Mouse (Mus musculus): ENCODE measurements around the gene Ppil6.

Gene Ppil6

DNA sequence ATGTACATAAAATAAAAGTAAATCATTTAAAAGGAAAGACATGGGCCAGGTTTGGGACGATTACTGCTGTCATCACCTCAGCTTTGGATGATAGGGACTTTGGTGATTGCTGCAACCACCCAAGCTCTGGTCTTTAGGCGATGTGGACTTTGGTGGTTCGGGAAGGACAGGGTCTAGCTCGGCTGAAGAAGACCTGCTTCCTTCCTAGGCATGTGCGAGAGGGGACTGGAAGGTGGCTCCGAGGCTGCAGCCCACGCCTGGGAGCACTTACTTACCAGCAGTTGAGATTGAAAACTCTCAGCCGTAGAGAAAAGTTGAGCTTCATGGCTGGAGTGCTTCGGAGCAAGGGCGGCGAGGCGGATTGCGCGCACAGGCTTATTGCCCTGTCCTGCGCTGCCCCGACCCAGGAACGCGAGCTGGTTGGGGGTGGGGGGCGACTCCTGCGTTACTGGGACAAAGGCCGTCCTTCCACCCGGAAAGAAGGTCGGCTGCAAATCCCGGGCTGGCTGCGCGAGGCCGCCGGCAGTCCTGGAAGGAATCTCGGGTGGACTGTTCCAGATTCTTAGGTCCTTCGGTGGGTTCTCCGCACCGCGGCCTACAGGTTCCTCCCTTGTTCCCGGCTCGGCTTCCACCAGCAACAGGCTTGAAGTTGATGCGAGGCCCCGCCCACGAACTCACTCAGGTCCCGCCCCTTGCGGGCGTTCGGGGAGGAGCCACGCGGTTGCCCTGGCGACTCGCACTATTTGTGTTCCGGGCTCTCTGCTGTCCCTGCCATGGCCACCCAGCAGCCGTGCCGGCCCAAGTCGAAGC, at the start of gene Ppil6, which contains the start of gene Smpd2:
Gene Ppil6, plus strand, starts transcription at position 732 of the 810 bp plus-strand sequence.
Gene Smpd2, minus strand, starts transcription at position 662 of the 810 bp plus-strand sequence.
- DNase-seq (ENCODE audit: low spot score), result peak; percentile 93

DNA sequence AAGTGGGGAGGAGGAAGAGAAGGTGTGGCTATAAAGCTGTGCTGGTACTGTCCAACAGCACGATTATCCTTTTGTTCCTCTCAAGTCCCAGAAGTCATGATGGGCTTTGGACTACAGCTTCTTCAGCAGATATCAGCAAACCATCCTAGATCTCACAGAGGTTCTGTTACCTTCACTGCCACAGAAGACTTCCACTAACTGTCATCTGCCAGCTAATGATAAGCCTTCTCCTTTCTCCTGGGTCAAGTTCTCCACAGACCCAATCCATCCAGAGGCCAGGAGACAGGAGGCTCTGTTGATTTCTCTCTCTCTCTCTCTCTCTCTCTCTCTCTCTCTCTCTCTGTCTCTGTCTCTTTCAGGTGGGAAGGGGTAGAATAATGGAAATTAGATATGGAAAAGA, 42.0 kb upstream of the Ppil6 start:
- DNase-seq (ENCODE audit: low spot score), result no peak

DNA sequence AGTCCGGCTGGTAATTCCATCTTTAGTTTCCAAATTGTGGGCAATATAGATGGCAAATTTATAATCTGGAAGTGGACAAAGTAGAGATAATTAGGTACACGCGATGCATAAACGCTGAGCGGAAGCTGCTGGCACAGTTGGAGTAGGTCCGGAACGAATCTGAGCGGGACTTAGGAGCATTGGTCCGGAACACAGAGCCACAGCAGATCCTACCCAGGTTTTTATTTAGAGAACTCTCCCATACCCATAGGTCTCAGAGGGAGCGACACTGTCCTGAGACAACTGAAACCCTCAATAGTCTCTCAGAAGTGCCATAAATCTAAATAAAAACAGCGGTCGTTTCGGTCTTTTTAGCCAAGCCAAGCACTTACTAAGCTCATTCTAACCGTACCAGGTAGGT, 40.6 kb upstream of the Ppil6 start:
- peak; percentile 46 for DNase-seq (ENCODE audit: low spot score)

DNA sequence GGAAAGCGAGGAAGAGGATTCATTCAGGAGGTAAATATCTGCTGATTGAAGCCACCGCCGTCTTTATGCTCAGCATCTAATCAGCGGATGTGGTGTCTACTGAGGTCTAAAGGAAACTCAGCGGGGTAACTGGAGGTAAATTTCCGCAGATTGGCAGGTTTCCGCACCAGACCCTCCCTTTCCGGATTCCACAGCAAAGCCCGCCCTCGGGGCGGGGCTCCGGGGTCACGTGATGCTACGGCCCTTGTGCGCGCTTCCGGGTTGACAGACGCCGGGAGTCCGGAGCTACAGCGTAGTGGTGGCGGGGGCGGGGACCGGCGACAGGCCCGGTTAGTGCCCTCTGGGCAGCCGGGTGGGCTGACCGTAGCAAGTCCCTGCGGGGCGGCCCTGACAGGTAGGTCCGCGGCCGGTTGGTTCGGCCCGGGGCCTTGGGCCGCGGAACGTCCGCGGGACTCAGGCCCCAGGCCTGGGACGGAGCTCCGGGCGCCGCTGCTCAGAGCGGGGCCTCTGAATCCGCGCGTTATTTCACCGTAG, 40.0 kb upstream of the Ppil6 start, which contains the start of gene Zbtb24:
Gene Zbtb24, plus strand, starts transcription at position 247 of the 534 bp plus-strand sequence.
- DNase-seq (ENCODE audit: low spot score), result peak; percentile 93

DNA sequence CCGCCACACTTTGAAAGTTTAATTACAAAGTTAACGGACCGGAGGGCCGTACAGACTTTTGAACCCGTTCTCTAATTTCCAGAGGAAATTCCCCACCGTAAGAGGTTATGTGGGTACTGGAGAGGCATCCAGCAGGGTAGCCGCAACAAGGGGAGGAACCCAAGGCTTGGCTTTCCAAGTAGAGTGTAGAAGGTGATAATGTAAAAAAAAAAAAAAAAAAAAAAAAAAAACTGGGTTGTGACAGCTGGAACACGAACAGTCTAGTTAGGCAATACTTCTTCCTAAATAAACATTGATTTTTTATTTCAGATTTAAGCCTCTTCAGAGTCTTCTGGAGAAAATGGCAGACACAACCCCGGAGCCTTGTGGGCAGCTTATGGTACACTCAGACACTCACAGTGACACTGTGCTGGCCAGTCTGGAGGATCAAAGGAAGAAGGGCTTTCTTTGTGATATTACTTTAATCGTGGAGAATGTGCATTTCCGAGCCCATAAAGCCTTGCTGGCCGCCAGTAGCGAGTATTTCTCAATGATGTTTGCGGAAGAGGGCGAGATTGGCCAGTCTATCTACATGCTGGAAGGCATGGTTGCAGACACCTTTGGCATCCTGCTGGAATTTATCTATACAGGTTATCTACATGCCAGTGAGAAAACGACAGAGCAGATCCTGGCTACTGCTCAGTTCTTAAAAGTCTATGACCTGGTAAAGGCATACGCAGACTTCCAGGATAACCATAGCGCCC, 39.3 kb upstream of the Ppil6 start:
- DNase-seq (ENCODE audit: low spot score), result no peak

DNA sequence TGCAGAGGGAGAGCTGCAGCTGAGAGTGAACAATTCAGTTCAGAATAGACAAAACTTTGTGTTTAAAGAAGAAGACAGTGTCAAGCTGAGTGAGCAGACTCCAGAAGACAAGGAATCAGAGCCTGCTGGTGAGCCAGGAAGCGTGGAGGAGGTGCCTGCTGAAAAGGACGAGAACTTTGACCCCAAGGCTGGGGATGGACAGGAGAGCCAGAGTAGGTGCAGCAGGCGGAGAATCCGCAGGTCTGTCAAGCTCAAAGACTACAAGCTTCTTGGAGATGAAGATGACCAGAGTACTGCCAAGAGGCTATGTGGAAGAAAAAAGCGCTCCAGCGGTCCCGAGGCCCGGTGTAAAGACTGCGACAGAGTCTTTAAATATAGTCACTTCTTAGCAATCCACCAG, 38.6 kb upstream of the Ppil6 start:
- DNase-seq (ENCODE audit: low spot score), result no peak

DNA sequence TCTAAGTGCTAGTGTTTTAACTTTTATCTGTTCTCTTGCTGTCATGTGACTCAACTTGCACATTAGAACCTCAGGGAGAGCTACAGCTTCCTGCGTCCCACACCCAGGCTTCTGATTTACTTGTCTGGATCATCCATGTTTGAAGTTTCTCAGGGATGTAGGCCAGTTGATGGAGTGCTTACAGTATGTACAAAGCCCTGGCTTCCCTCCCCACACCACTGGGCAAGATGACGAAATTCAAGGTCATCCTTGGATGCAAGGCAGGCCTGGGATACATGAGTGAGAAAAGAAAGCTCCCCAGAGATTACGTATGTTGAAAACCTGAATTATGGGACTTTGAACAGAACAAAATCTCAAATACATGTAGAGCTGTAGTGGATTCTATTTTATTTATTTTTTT, 37.4 kb upstream of the Ppil6 start:
- DNase-seq (ENCODE audit: low spot score), result no peak

DNA sequence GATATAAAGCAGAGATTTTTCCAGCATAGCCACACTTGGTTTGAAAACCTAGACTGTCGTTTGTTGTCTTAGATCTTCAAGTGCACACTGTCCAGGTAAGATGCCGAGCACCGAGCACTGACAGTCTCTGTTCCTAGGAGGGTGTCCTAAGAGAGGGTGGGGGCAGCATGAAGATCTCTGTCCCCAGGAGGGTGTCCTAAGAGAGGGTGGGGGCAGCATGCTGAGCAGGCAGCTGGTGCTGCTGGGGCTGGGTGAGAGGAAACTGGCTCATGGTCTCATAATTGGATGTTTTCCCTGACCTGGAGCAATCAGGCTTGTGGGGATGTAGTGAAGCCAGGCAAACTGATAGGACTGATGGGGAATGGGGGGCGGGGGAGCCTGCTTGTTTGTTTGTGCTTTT, 30.2 kb upstream of the Ppil6 start:
- DNase-seq (ENCODE audit: low spot score), result no peak

DNA sequence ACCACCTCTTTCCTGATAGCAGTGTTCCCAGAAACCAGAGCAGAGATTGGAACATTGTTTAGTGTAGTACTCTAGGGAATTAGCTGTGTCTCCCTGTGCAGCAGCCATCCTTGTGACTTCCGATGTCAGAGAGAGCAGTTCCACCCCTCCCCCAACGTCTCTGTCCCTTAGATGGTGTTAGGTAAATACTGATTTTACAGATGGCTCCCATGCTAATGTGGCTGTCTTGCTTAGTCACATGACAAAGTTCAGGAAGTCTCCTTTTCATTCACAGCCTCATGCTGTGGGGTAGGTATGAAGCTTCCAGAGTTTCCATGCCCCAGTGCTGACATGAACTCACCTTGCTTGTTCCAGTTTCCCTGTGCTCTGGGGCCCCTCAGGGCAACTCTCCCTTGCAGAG, 29.7 kb upstream of the Ppil6 start:
- DNase-seq (ENCODE audit: low spot score), result no peak

DNA sequence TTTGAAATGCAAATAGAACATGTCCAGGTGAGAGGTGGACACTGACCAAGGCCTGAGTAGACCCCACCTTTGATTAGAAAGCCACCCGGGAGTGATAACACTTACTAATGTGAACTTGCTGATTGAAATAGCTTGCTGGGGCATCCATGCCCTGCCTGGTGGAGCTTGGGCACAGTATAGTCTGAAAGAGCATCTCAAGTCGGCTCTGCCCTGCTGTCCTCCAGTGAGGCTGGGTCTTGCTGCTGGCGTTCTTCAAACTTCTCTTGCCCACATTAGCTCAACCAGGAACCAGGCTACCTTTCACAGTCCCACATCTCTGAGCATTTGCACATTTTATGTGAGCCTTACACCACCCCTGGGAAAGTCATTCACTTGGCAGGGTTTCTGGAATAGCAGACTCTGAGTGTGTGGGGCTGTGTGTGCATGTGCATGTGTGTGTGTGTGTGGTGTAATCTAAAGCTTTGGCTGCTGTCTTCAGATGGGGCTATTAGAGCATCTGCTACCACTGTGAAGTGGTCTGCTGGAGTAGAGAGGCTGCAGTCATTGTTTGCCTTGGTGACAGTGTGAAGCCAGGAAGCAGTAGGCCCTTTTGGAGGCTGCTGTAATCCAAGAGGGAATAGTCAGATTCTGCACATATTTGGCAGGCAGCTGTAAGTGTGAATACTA, 29.0 kb upstream of the Ppil6 start:
- no peak for DNase-seq (ENCODE audit: low spot score)

DNA sequence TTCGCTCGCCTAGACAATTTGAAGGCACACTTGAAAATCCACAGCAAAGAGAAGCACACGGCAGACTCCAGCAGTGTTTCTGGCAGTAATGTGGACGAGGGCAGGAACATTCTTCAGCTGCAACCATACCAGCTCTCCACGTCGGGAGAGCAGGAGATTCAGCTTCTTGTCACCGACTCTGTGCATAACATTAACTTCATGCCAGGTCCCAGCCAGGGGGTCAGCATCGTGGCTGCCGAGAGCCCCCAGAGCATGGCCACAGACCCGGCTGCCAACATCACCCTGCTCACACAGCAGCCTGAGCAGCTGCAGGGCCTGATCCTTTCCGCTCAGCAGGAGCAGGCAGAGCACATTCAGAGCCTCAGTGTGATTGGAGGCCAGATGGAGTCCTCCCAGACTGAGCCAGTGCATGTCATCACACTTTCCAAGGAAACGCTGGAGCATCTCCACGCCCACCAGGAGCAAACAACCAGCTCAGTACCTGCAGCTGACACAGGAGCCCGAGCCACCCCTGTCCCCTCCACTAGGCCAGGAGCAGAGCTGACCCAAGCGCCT, 25.8 kb upstream of the Ppil6 start:
- DNase-seq (ENCODE audit: low spot score), result no peak

DNA sequence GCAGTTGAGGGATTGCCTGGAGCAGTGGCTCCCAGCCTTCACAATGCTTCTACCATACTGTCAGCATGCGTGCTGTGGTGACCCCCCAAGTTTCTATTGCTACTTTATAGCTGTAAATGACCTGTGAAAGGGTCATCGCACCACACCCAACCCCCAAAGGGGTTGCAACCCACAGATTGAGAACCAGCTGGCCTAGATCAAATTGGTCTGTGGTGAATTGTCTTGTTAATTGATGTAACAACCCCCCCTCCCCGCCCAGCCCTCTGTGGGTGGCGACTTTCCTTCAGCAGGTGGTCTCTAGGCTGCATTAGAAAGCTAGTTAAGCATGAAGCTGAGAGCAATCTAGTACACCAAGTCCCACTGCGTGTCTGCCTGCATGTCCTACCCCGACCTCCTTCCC, 22.9 kb upstream of the Ppil6 start:
- DNase-seq (ENCODE audit: low spot score), result no peak

DNA sequence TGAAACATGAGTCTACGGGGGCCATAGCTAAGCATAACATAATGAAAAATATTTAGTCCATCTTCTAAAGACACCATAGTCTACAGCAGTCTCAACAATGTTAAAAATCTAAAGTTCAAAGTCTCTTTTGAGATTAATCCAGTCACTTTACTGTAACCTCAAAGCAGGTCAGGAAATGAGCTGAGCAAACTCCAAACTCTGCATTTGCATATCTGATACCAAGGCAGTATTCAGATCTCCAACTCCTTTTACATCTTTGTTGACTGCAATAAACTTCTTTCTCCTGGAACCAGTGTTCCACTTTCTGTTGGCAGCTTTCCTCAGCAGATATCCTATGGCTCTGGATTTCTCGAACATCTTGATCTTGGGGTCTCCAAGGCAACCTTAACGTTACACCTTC, 19.5 kb upstream of the Ppil6 start:
- DNase-seq (ENCODE audit: low spot score), result no peak

DNA sequence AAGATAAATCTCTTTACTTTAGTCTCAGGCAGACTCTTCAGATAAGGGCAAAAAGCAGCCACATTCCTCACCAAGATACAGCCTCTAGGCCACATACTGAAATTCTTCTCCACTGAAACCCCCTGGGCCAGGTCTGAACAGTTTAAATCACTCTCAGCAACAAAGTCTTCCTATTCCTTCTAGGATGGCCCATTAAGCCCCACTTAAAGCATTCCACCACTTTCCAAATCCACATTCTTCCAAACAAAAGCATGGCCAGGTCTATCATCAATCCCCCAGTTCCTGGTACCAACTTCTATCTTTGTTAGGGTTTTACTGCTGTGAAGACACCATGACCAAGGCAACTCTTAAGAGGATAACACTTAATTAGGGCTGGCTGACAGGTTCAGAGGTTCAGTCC, 17.7 kb upstream of the Ppil6 start:
- no peak for DNase-seq (ENCODE audit: low spot score)

DNA sequence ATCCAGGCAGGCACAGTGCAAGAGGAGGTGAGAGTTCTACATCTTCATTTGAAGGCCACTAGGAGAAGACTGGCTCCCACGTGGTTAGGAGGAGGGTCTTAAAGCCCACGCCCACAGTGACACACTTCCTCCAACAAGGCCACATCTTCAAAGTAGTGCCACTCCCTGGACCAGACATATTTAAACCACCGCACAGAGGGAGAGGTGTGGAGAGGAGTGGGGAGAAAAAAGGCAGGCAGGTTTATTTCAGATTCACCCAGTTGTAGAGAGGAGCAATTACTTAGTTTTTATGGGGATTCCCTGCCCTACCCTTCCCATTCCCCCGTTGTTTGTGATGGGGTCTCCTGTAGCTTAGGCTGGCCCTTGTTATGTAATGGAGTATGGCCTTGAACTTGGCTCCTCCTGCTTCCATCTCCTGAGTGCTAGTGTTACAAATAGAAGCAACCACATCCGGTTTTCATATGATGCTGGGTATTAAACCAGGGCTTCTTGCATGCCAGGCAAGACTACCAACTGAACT, 17.2 kb upstream of the Ppil6 start:
- DNase-seq (ENCODE audit: low spot score), result no peak

DNA sequence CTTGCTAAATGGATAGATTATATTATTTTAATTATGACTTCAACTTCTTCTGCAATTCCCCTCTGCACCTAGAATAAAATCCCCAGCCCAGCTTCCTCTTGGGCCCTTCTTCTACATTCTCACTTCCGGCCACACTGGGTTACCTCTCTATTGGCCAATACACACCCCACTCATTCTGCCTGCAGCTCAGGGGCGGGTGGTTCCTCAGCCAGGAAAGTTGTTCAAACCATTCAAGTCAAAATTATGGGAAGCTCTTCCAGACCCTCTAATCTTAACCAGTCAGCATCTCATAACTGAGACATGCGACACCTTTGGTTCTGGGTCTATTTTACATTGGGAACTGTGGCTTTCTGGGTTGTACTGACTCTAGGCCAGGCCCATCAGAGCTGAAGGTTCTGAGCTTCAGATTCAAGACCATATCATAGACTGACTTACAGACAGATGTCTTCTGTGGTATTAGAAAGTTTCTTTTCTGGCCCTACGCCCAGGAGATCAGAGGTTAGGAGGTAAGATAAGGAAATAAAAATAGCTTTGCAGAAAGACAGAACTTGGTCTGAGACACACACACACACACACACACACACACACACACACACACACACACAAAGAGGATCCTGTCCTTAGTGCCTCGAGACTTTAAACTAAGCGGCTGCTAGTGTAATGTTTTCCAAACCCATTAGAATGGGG, 16.3 kb upstream of the Ppil6 start:
- peak; percentile 74 for DNase-seq (ENCODE audit: low spot score)

DNA sequence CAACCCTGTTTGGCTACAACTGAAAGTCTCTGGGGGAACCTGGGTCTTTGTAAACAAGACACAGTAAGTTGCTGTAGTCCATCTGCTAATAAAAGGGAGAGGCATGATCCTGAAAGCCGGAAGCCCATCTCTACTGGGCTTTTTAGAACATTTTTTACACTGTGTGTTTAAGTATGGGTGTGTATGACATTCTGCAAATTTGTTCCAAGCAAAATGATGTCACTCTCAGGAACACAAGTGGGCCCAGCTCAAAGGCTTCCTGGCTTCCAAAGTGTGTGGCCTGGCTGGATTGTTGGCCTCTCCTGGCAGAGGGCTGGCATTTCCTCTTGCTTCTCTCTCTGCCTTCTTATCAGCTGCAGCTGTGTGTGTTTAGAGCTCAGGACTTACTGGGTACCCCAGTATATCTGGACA, 15.3 kb upstream of the Ppil6 start:
- no peak for DNase-seq (ENCODE audit: low spot score)

DNA sequence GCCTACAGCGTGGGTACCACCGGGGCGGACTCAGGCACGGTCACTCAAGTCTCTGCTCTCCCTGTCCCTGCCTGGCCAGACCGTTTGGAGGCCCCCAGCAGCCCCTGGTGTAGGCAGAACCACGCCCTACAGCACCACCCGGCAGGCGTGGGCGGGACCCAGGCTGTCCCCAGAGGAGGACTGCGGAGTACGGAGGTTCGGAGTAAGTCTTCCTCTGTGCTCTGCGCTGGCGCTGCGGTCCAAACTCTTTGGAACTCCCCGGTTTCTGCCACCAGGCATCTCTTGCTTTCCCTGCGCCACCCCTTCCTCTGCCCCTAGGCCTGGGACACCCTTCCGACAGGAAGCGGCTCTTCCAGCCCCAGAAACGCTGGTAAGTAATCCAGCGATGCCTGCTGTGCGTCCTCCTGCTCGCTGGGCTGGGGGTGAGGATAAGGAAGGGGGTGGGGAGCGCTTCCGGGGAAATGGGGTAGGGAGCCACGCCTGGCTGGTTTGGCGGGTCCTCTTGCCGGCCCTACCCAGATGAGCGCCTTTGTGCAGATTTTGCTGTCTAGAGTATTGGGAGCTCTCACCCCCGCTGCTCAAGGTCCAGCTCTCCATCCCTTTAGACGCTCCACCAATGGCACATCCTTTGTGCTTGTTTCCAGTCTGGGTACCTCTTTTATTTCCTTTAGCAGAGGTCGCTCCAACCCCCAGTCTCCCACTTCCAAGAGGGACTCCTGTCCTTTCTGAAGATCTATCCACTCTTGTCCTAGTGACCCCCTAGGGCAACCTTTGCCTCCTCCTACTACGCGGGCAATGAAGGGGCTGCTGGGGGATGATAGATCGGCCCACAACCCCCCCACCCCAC, 13.8 kb upstream of the Ppil6 start, which contains the start of gene Mical1:
Gene Mical1, plus strand, starts transcription at position 144 of the 847 bp plus-strand sequence.
- DNase-seq (ENCODE audit: low spot score), result peak; percentile 39

DNA sequence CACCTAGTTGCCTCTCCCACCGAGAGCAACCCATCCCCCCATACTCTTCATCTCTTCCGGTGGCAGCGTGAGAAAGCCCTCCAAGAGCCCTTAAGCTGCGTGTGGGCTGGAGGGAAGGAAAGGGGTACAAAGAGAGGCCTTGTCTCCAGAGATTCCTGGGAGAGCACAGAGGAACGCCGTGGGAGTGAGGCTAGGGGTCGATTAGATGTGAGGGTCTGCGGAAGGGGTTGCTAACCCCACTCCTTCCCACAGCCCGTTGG, 13.3 kb upstream of the Ppil6 start:
- no peak for DNase-seq (ENCODE audit: low spot score)
